Mouse (Mus musculus) cortical plate, adult 2 months (tissue): Measurements from ENCODE around the gene Lman2.

Experiments
- CTCF ChIP-seq: fragments of 200-500 bp; IDR thresholded peaks from 2 replicates; pipeline ENCODE4 v1.5.1; 2011; ENCODE audit warnings: mild to moderate bottlenecking, control low read depth, low read length; ENCODE audit not compliant: insufficient read depth; ENCODE audit errors: extremely low read depth
- POLR2A ChIP-seq: fragments of 200-500 bp; IDR thresholded peaks from 2 replicates; pipeline ENCODE4 v1.6.1; 2011; ENCODE audit warnings: mild to moderate bottlenecking, low read length, control low read depth; ENCODE audit not compliant: insufficient read depth; ENCODE audit errors: extremely low read depth

- TF ChIP-seq CTCF, result no peak
- no peak for TF ChIP-seq POLR2A
Measured at GRCm38 (mm10) chr13:55411826-55412225, 49.2 kb upstream of the Lman2 start.
